Mouse (Mus musculus): ENCODE results near the gene Swsap1. TPM values are rescaled to one million over a fixed set of nuclear protein-coding genes. Genes with fewer than 3 reads are reported as not detected.

The Swsap1 gene
- total RNA-seq, 2 experiments from 2014 or later, result 2.7 to 3.6 TPM

- intact Hi-C loops (cut with DNase I; ENCODE audit: low total_unique reads), result no loop called here
- DNase-seq, result no peak
Observed at GRCm38 (mm10) chr9:22000296-22000695, 44.7 kb downstream of the Swsap1 start.

- DNase-seq, result no peak
- intact Hi-C loops (cut with DNase I; ENCODE audit: low total_unique reads), result no loop called here
Observed at GRCm38 (mm10) chr9:22001633-22002032, 46.1 kb downstream of the Swsap1 start.

GRCm38 (mm10) chr9:22002194-22003162 is 46.9 kb downstream of the Swsap1 start, which contains the start of the genes Ccdc151 and Prkcsh:
Ccdc151 (minus strand) TSS chr9:22002634.
Prkcsh (plus strand) TSS chr9:22002806.
- intact Hi-C loops (cut with DNase I; ENCODE audit: low total_unique reads), result no loop called here
- DNase-seq, result peak; percentile 100

- intact Hi-C loops (cut with DNase I; ENCODE audit: low total_unique reads), result no loop called here
- peak; percentile 27 for DNase-seq
Observed at GRCm38 (mm10) chr9:22003163-22003554, 47.6 kb downstream of the Swsap1 start.

GRCm38 (mm10) chr9:22004546-22004945 is 49.0 kb downstream of the Swsap1 start:
- no peak for DNase-seq
- intact Hi-C loops (cut with DNase I; ENCODE audit: low total_unique reads), result no loop called here

Other genes with a start within 250 kb of the Swsap1 start
- 1 to 10 TPM; 4.5 to 9.5 TPM for gene Ldlr, start 232.3 kb upstream of the Swsap1 start, total RNA-seq (2021)
- 1 to 10 TPM; 3.2 to 3.6 TPM for gene Spc24, start 195.5 kb upstream of the Swsap1 start, total RNA-seq (2021)
- 10 to 100 TPM; 17.9 to 21.2 TPM for gene Kank2, start 157.0 kb upstream of the Swsap1 start, total RNA-seq (2021)
- not detected for gene Angptl8, start 120.2 kb upstream of the Swsap1 start, total RNA-seq (2021)
- 10 to 100 TPM; 18.8 to 24.7 TPM for gene Dock6, start 103.1 kb upstream of the Swsap1 start, total RNA-seq (2021)
- 1 to 10 TPM; 4.1 to 6.6 TPM for gene Rab3d, start 37.6 kb upstream of the Swsap1 start, total RNA-seq (2021)
- gene Ccdc159, start 28.3 kb upstream of the Swsap1 start, total RNA-seq (2021), result under 1 TPM; 0.33 TPM
- gene Tmem205, start 28.2 kb upstream of the Swsap1 start, total RNA-seq (2021), result 10 to 100 TPM; 13.7 to 14.2 TPM
- 1 to 10 TPM; 1.4 TPM for gene Plppr2, start 18.7 kb upstream of the Swsap1 start, total RNA-seq (2021)
- 1 to 10 TPM; 1.3 to 2.2 TPM for gene Epor, start 7.8 kb downstream of the Swsap1 start, total RNA-seq (2021)
- under 1 TPM; 0.18 to 0.21 TPM for gene Rgl3, start 33.7 kb downstream of the Swsap1 start, total RNA-seq (2021)
- not detected for gene Ccdc151, start 46.9 kb downstream of the Swsap1 start, total RNA-seq (2021)
- 10 to 100 TPM; 28.6 to 29.8 TPM for gene Prkcsh, start 47.1 kb downstream of the Swsap1 start, total RNA-seq (2021)
- under 1 TPM; 0.14 to 0.73 TPM for gene Elavl3, start 96.3 kb downstream of the Swsap1 start, total RNA-seq (2021)
- not detected for gene Gm49318, start 115.5 kb downstream of the Swsap1 start, total RNA-seq (2021)
- 1 to 10 TPM; 2.6 to 3.2 TPM for gene Zfp653, start 115.6 kb downstream of the Swsap1 start, total RNA-seq (2021)
- 10 to 100 TPM; 68.5 to 72.2 TPM for gene Ecsit, start 129.7 kb downstream of the Swsap1 start, total RNA-seq (2021)
- 1 to 10 TPM; 1.7 to 7.9 TPM for gene Cnn1, start 143.5 kb downstream of the Swsap1 start, total RNA-seq (2021)
- gene Elof1, start 161.4 kb downstream of the Swsap1 start, total RNA-seq (2021), result 10 to 100 TPM; 30.1 to 32.7 TPM
- gene Acp5, start 180.0 kb downstream of the Swsap1 start, total RNA-seq (2021), result 1 to 10 TPM in 1 of 2 experiments, under 1 TPM in 1; 0.55 to 1.1 TPM
- gene Pigyl, start 201.1 kb downstream of the Swsap1 start, total RNA-seq (2021), result 10 to 100 TPM; 29.3 to 30.3 TPM
- gene Zfp872, start 232.3 kb downstream of the Swsap1 start, total RNA-seq (2021), result not detected